In the genomic region with DNA sequence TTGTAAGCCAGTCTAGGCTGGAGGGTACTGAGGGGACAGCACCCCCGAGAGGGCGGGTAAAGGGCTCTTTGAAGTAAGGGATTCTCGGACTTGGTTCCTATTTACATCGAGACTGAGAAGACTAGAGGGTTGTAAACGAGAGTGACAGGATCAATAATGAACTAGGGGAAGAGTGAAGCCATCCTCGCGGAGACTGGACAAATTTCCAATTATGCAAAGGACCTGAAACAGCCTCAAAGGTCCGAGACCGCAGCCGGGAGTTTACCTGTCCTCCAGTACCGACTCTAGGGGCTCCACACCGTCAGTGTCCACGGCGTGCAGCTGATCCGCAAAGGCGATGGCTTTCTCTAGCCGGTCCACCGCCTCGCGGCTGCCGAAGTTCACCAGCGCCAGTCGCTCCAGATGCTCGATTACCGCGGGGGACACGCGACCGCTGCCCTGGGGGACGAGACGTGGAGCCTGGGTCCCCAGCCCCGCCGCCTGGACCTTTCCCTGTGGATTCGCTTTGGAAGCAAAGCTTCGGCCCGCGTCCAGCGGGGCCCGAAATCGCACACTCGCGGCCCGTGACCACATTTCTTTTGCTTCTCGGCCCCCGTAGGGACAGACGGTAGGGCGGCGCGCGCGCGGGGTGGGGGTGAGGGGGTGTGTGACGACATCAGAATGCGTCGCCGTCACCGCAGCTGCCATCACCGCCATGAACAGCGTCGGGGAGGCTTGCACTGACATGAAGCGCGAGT, we compare ENCODE assay signal across 8 mouse cellular contexts. TPM values are rescaled to one million over a fixed set of nuclear protein-coding genes. Genes with fewer than 3 reads are reported as not detected.
DNase-seq lines count a peak whose midpoint lies in the region; ATAC-seq and TF ChIP-seq lines count a peak whose summit lies in the region.

A gene (minus strand): TSS at position 602 of the 737 bp plus-strand sequence.
A gene (plus strand): TSS at position 649 of the 737 bp plus-strand sequence.

- H3K4me2 ChIP-seq in kidney, embryonic 15.5 days: peak within 1 kb of the TSS; percentile 68

- WGBS in heart, embryonic 10.5 days: under 1% methylated on average over 62 of the region's 62 CpGs
- WGBS in kidney, embryonic 15.5 days: under 1% methylated on average over 62 of the region's 62 CpGs

- peak within 1 kb of the TSS; percentile 95 for H3K27ac ChIP-seq in heart, embryonic 10.5 days
- peak within 1 kb of the TSS; percentile 88 for H3K27ac ChIP-seq in kidney, embryonic 15.5 days

- peak; percentile 38; the same call in 1 of the 2 replicates for TF ChIP-seq POLR2A in brain, embryonic 14.5 days (IDR thresholded peaks at IDR 0.05; ENCODE audit: borderline replicate concordance, extremely low read depth, insufficient read depth, insufficient read length, poor library complexity, severe bottlenecking)

- H3K27me3 ChIP-seq in heart, embryonic 10.5 days (ENCODE audit: insufficient read depth, poor library complexity, severe bottlenecking): no peaks in the 10 kb centered on the region
- H3K27me3 ChIP-seq in kidney, embryonic 15.5 days: no peaks in the 10 kb centered on the region

- peaks cover 16% of the 10 kb centered on the region for H3K4me1 ChIP-seq in heart, embryonic 10.5 days
- H3K4me1 ChIP-seq in kidney, embryonic 15.5 days: peaks cover 21% of the 10 kb centered on the region

- H3K9ac ChIP-seq in kidney, embryonic 15.5 days: peak within 1 kb of the TSS; percentile 81

- no peaks in the 10 kb centered on the region for H3K9me3 ChIP-seq in heart, embryonic 10.5 days
- H3K9me3 ChIP-seq in kidney, embryonic 15.5 days (replicated peaks): no peaks in the 10 kb centered on the region

- TF ChIP-seq CTCF in brain, embryonic 14.5 days (IDR thresholded peaks at IDR 0.05; ENCODE audit: borderline replicate concordance, extremely low read depth, insufficient read depth, insufficient read length): 0 out of 2 replicates have a peak, but pooled peaks have one; percentile 8

- H3K4me3 ChIP-seq in heart, embryonic 10.5 days: peak within 1 kb of the TSS; percentile 87
- peak within 1 kb of the TSS; percentile 76 for H3K4me3 ChIP-seq in kidney, embryonic 15.5 days (replicated peaks)

- peak; percentile 92 for DNase-seq in B cell, adult 2 months
- peak; percentile 96 for DNase-seq in brain, embryonic 14.5 days (ENCODE audit: low read depth)
- DNase-seq in heart, embryonic 10.5 days (ENCODE audit: low spot score): peak; percentile 94
- DNase-seq in liver: peak; percentile 91
- peak; percentile 78 to 85 for DNase-seq in spleen, postnatal 36 days (ENCODE audit: low spot score in 2 of 2)

- H3K36me3 ChIP-seq in heart, embryonic 10.5 days: peaks cover 50% of the 10 kb centered on the region
- H3K36me3 ChIP-seq in kidney, embryonic 15.5 days: peaks cover 52% of the 10 kb centered on the region

- ATAC-seq in erythroblast, adult 5-6 weeks (replicated peaks; ENCODE audit: low FRiP score, poor library complexity, severe bottlenecking): peak; percentile 91
- ATAC-seq in kidney, embryonic 15.5 days (replicated peaks; ENCODE audit: low FRiP score): peak; percentile 95
- ATAC-seq in monocyte, adult 5-6 weeks (replicated peaks; ENCODE audit: insufficient number of reproducible peaks, low FRiP score, low TSS enrichment, poor library complexity, severe bottlenecking): peak; percentile 95

RNA-seq across cellular contexts. Expression of the first gene that starts in this region (rescaled TPM):
- 26.7 and 36.9 TPM in 2 replicates for polyA plus RNA-seq in brain, embryonic 14.5 days (2012; rRNA removed)
- 15.0 and 18.4 TPM in 2 replicates for total RNA-seq in erythroblast, adult 5-6 weeks (2015; ENCODE audit: low replicate concordance)
- total RNA-seq in erythroblast, adult 5-6 weeks (2017; ENCODE audit: low replicate concordance): 1.8 and 4.1 TPM in 2 replicates
- polyA plus RNA-seq in heart, embryonic 10.5 days (2016; fragmentation: Nextera tagmentation; extraction: Ambion mirVana): 22.8 and 25.8 TPM in 2 replicates
- polyA plus RNA-seq in kidney, embryonic 15.5 days (2015; fragmentation: Nextera tagmentation; extraction: Ambion mirVana): 27.9 and 29.2 TPM in 2 replicates
- total RNA-seq in monocyte, adult 5-6 weeks (2017): 4.9 to 7.6 TPM (median 5.8 TPM) in 3 replicates

RNA-seq across cellular contexts. Expression of the second gene that starts in this region (rescaled TPM):
- polyA plus RNA-seq in brain, embryonic 14.5 days (2012; rRNA removed): 25.6 and 30.3 TPM in 2 replicates
- 9.6 and 9.8 TPM in 2 replicates for total RNA-seq in erythroblast, adult 5-6 weeks (2015; ENCODE audit: low replicate concordance)
- total RNA-seq in erythroblast, adult 5-6 weeks (2017; ENCODE audit: low replicate concordance): 2.8 and 7.7 TPM in 2 replicates
- 40.3 and 46.7 TPM in 2 replicates for polyA plus RNA-seq in heart, embryonic 10.5 days (2016; fragmentation: Nextera tagmentation; extraction: Ambion mirVana)
- polyA plus RNA-seq in kidney, embryonic 15.5 days (2015; fragmentation: Nextera tagmentation; extraction: Ambion mirVana): 56.2 and 58.2 TPM in 2 replicates
- total RNA-seq in monocyte, adult 5-6 weeks (2017): 16.4 to 23.1 TPM (median 22.2 TPM) in 3 replicates

Comparison
In these comparisons a context has a peak if more than half of its experiments do, and no peak if none do; other contexts are left out.
1. Peak in every context shown above with its lines: DNase-seq, ATAC-seq, H3K4me3 ChIP-seq and H3K27ac ChIP-seq.